Mouse (Mus musculus) cerebellum, adult 2 months (tissue): ENCODE measurements at regions not wholly inside any gene's neighbourhood (a gene's known extent, or its start where the extent isn't known, plus 50 kb on each side); places are given as distances from the start of the nearest gene placed in this dataset.

Source experiments
- CTCF ChIP-seq: fragments of 200-500 bp; IDR thresholded peaks from 2 replicates; pipeline ENCODE4 v1.5.1; 2011; ENCODE audit warnings: low read depth, mild to moderate bottlenecking, control low read depth, low read length, moderate library complexity, borderline replicate concordance; ENCODE audit not compliant: insufficient read depth
- POLR2A ChIP-seq: fragments of 200-500 bp; IDR thresholded peaks from 2 replicates; pipeline ENCODE4 v1.6.1; 2011; ENCODE audit warnings: low read length, control low read depth, borderline replicate concordance; ENCODE audit not compliant: insufficient read depth

- TF ChIP-seq POLR2A (no peak), CTCF (no peak)
Measured at GRCm38 (mm10) chr10:17042090-17042489, 680.9 kb upstream of the Cited2 start.
